Mouse (Mus musculus) liver, adult 2 months (tissue): ENCODE results near the gene Snx14.

ENCODE experiments used
- CTCF ChIP-seq: fragments of 200-500 bp; IDR thresholded peaks from 2 replicates; pipeline ENCODE4 v1.5.1; 2011; ENCODE audit warnings: low read depth, low read length, control low read depth
- POLR2A ChIP-seq: fragments of 200-500 bp; IDR thresholded peaks from 2 replicates; pipeline ENCODE4 v1.6.1; 2011; ENCODE audit warnings: low read length, control low read depth; ENCODE audit not compliant: insufficient read depth; ENCODE audit errors: extremely low read depth

GRCm38 (mm10) chr9:88481061-88481790 is 42.5 kb upstream of the Snx14 start:
- TF ChIP-seq POLR2A, result no peak
- TF ChIP-seq CTCF, result no peak
